Mouse (Mus musculus) E14TG2a.4 (cell line): ENCODE data around the gene Ubald2.
A peak's percentile ranks its signal among the peaks of the same experiment; 100 is the strongest.

ENCODE experiments used
- H3K27me3 ChIP-seq: 2 replicates; pipeline ENCODE4 v1.6.1; 2014; ENCODE audit warnings: low read length, control low read depth; ENCODE audit not compliant: insufficient read depth
- H3K36me3 ChIP-seq: 2 replicates; pipeline ENCODE4 v1.6.1; 2014; ENCODE audit warnings: low read length, control low read depth; ENCODE audit not compliant: insufficient read depth
- H3K4me1 ChIP-seq: replicated peaks from 2 replicates; pipeline ENCODE4 v1.6.1; 2014; ENCODE audit warnings: low read depth, low read length, control low read depth
- H3K4me3 ChIP-seq: replicated peaks from 2 replicates; pipeline ENCODE4 v1.5.1; 2014; ENCODE audit warnings: mild to moderate bottlenecking, low read length
- H3K9me3 ChIP-seq: 2 replicates; pipeline ENCODE4 v1.6.1; 2014; ENCODE audit warnings: low read length, control low read depth
- CTCF ChIP-seq: conservative IDR thresholded peaks from 2 replicates; pipeline ENCODE4 v1.5.1; 2014; ENCODE audit warnings: low read length
- NANOG ChIP-seq: IDR thresholded peaks from 2 replicates; pipeline ENCODE4 v1.6.1; 2014; ENCODE audit warnings: borderline replicate concordance, low read length, mixed read lengths
- POU5F1 ChIP-seq: IDR thresholded peaks from 2 replicates; pipeline ENCODE4 v1.6.1; 2014; ENCODE audit warnings: low read length, borderline replicate concordance

Ubald2 gene

GRCm38 (mm10) chr11:116412904-116413630 lies 20.8 kb upstream of the Ubald2 start, which contains the start of gene Rnf157:
Gene Rnf157, minus strand, starts transcription at chr11:116413032.
- TF ChIP-seq CTCF (no peak), NANOG (no peak), POU5F1 (no peak)
- no peaks in the 10 kb centered on the region for H3K36me3 ChIP-seq
- H3K4me3 ChIP-seq: peak within 1 kb of the TSS; percentile 83
- H3K4me1 ChIP-seq: peaks cover 23% of the 10 kb centered on the region
- H3K9me3 ChIP-seq: no peaks in the 10 kb centered on the region
- H3K27me3 ChIP-seq: peaks cover 21% of the 10 kb centered on the region

GRCm38 (mm10) chr11:116413631-116414022 lies 20.3 kb upstream of the Ubald2 start:
- Histone ChIP-seq H3K27me3 (peaks cover 21% of the 10 kb centered on the region), H3K4me1 (peaks cover 29% of the 10 kb centered on the region), H3K9me3 (no peaks in the 10 kb centered on the region), H3K36me3 (no peaks in the 10 kb centered on the region), H3K4me3 (peak overlapping the region; percentile 83)
- TF ChIP-seq CTCF (no peak), NANOG (no peak), POU5F1 (no peak)

- H3K36me3 ChIP-seq: no peaks in the 10 kb centered on the region
- no peaks in the 10 kb centered on the region for H3K9me3 ChIP-seq
- peaks cover 21% of the 10 kb centered on the region for H3K27me3 ChIP-seq
- no peak for TF ChIP-seq NANOG
- TF ChIP-seq CTCF: no peak
- TF ChIP-seq POU5F1: no peak
- H3K4me3 ChIP-seq: no peak overlapping the region
- H3K4me1 ChIP-seq: peaks cover 39% of the 10 kb centered on the region
Measured at GRCm38 (mm10) chr11:116416196-116416943, 17.5 kb upstream of the Ubald2 start.

- Histone ChIP-seq H3K27me3 (peaks cover 19% of the 10 kb centered on the region), H3K36me3 (no peaks in the 10 kb centered on the region), H3K4me3 (no peak overlapping the region), H3K4me1 (peaks cover 38% of the 10 kb centered on the region), H3K9me3 (no peaks in the 10 kb centered on the region)
- TF ChIP-seq CTCF: no peak
- TF ChIP-seq NANOG: no peak
- TF ChIP-seq POU5F1: no peak
Measured at GRCm38 (mm10) chr11:116417054-116417453, 16.8 kb upstream of the Ubald2 start.

- peaks cover 47% of the 10 kb centered on the region for H3K4me1 ChIP-seq
Measured at GRCm38 (mm10) chr11:116418194-116418840, 15.6 kb upstream of the Ubald2 start.

GRCm38 (mm10) chr11:116418841-116419462 lies 14.9 kb upstream of the Ubald2 start:
- H3K4me1 ChIP-seq: peaks cover 50% of the 10 kb centered on the region
- no peaks in the 10 kb centered on the region for H3K36me3 ChIP-seq
- H3K9me3 ChIP-seq: no peaks in the 10 kb centered on the region
- H3K4me3 ChIP-seq: no peak overlapping the region
- H3K27me3 ChIP-seq: peaks cover 10% of the 10 kb centered on the region
- no peak for TF ChIP-seq CTCF
- no peak for TF ChIP-seq POU5F1
- no peak for TF ChIP-seq NANOG

More at GRCm38 (mm10) chr11:116418194-116418840, 15.6 kb upstream of the Ubald2 start:
- Histone ChIP-seq H3K9me3 (no peaks in the 10 kb centered on the region), H3K36me3 (no peaks in the 10 kb centered on the region), H3K4me3 (no peak overlapping the region), H3K27me3 (peaks cover 13% of the 10 kb centered on the region)
- TF ChIP-seq POU5F1: no peak

GRCm38 (mm10) chr11:116421102-116421501 lies 12.8 kb upstream of the Ubald2 start:
- no peak overlapping the region for H3K4me3 ChIP-seq
- H3K27me3 ChIP-seq: no peaks in the 10 kb centered on the region
- no peaks in the 10 kb centered on the region for H3K36me3 ChIP-seq
- H3K4me1 ChIP-seq: peaks cover 71% of the 10 kb centered on the region
- no peaks in the 10 kb centered on the region for H3K9me3 ChIP-seq
- TF ChIP-seq NANOG: no peak

- TF ChIP-seq NANOG (no peak), CTCF (no peak), POU5F1 (no peak)
- no peaks in the 10 kb centered on the region for H3K9me3 ChIP-seq
- H3K36me3 ChIP-seq: no peaks in the 10 kb centered on the region
- H3K4me3 ChIP-seq: no peak overlapping the region
- no peaks in the 10 kb centered on the region for H3K27me3 ChIP-seq
- H3K4me1 ChIP-seq: peaks cover 83% of the 10 kb centered on the region
Measured at GRCm38 (mm10) chr11:116422562-116422961, 11.3 kb upstream of the Ubald2 start.
